Mouse (Mus musculus): ENCODE results near the gene Ubqln2. TPM values are rescaled to one million over a fixed set of nuclear protein-coding genes. Genes with fewer than 3 reads are reported as not detected.

The Ubqln2 gene
- polyA plus RNA-seq, 1 experiment from 2014 or later = 52.6 TPM

Other genes starting within 250 kb of the Ubqln2 start
- gene Cypt3, start 60.4 kb downstream of the Ubqln2 start, polyA plus RNA-seq (2016; fragmentation: Nextera tagmentation; extraction: Ambion mirVana) = not detected in 2 replicates
- gene Kctd12b, start 198.2 kb downstream of the Ubqln2 start, polyA plus RNA-seq (2016; fragmentation: Nextera tagmentation; extraction: Ambion mirVana) = 5.0 and 5.3 TPM in 2 replicates
- 87.4 and 91.6 TPM in 2 replicates for gene Nbdy, start 225.4 kb downstream of the Ubqln2 start, polyA plus RNA-seq (2016; fragmentation: Nextera tagmentation; extraction: Ambion mirVana)